Mouse (Mus musculus): ENCODE measurements around the gene Pcgf6.

Pcgf6 gene

DNA sequence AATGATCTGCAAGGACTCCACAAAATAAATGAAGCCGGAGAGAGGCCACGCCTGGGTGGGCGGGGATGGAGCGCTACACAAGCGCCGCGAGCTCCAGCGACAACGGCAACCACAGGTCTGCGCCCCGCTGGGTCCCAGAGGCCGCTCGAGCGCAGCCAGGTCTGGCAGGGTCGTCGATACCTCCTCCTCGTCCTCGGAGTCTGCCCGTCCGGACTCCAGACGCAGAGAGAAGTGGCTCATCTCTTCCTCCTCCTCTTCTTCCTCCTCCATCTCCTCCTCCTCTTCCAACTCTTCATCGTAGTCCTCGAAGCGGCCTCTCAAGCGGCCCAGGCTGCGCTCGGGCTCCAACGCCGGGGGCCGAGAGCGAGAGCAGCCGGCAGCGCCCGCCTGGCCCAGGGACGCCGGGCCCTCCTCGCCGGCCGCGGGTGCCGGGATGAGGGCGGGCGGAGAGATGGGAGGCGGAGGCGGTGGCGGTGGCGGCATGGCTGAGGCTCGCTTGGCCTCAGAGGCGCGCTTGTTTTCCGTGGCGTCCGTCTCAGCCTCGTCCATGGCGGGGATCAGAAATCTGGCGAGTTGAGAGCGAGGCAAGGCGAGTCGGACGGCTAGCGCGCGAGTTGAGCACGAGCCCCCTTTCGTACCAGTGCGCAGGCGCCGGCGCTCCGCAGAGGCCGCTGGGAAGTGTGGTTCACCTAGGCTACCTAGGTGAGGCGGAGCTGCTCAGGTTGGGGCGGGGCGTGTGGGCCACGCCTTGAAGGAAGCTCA, at the start of gene Pcgf6:
Gene Pcgf6, minus strand, starts transcription at position 636 of the 762 bp plus-strand sequence.
- DNase-seq: peak; percentile 88

DNA sequence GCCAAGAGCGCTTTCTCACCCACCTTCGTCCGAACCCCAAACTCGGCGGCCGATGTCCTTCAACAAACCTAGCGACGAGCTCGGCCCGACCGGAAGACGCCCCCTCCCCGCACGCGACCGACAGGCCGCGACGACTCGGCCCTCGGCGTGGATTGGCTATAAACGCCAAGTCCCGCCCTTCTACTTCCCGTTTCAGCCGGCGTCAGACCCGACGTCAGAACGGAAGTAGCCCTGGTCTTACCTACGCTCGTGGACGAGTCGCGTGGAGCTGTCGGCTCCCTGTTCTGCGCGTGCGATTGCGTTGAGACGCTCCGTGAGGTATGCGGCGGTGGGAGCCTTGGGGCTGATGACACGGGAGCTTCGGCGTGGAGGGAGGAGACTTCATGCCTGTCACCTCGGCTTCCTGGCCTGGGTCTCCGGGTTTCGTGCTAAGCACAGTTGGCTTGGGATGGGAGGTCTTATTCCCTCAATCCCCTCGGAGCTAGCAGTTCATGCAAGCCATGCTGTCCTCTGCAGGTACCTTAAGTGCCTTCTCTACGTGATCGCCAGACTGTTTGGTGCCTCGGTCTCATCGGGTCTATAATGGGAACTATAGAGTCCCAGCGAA, 39.9 kb upstream of the Pcgf6 start, which contains the start of the genes Usmg5 and Pdcd11:
Gene Usmg5, minus strand, starts transcription at position 98 of the 607 bp plus-strand sequence.
Gene Pdcd11, plus strand, starts transcription at position 219 of the 607 bp plus-strand sequence.
- peak; percentile 96 for DNase-seq

DNA sequence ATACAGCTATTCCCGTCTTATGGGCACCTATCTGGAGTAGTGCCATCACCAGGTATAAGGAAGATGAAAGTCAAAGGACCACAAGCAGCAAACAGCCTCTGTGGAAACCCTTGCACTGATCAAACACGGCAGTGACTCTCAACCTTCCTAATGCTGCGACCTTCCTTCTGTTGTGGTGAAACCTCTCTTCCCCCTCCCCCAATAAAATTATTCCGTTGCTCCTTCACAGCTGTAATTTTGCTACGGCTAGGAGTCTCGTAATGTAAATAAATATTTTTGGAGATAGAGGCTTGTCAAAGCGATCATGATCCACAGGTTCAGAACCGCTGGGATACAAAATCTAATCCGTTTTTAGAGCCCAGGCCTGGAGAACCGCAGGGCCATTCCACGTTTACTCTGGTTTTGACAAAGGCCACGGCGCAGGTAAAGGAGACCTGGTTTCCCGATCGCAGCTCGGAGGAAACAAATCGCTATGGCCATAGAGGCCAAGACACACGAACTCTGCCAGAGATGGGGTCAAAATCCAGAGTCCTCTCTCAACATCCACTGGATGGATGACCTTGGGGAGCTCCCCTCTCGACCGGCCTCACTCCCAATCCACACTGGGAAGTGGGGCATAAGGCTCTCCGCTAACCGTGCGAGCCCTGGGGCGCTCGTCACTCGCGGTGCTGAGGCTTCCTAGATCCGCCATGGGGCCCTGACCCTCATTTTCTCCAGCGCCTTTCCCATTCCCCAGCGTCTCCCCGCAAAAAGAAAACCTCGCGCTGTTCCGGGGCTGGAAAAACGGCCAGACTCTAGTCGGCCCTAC, 39.2 kb upstream of the Pcgf6 start:
- no peak for DNase-seq

DNA sequence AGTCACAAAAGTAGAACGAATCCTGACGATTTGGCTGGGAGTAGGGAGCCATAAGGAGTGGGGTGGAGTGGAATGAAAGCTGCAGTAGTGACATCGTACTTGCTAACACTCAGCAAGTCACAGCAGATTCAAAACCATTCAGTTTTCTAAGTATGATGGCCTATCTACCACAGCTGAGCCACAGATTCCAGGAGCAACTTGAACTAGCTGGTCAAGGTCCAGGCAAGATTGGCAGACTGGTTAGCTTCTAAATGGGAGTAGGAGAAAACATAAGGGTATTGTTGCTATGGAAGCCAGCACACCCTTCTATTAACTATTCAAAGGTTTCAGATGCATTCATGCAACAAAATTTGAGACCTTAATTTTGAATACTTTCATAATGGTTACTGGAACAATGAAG, 37.5 kb upstream of the Pcgf6 start:
- DNase-seq: no peak

DNA sequence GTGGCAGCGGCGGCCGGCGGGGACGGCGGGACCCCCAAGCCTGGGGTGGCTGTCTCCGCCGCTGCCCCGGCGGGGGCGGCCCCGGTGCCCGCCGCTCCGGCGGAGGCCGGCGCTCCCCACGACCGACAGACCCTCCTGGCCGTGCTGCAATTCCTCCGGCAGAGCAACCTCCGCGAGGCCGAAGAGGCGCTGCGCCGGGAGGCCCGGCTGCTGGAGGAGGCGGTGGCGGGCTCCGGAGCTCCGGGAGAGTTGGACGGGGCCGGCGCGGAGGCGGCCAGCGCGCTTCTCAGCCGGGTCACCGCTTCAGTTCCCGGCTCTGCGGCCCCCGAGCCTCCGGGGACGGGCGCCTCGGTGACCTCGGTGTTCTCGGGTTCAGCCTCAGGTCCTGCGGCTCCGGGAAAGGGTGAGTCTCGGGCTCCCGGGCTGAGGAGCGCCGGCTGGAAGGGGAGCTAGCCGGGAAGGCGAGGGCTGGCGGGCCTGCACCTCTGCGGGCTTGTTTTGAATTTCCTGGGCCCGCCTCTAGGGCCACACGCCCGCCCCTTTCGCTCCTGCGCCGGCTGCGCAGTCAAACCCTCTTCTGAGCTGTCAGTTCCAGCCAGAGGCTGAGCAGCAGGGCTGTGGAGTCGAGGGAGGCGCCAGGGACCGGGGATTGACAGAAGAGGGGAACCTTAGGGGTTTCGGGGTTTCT, 17.4 kb upstream of the Pcgf6 start:
- peak; percentile 75 for DNase-seq

DNA sequence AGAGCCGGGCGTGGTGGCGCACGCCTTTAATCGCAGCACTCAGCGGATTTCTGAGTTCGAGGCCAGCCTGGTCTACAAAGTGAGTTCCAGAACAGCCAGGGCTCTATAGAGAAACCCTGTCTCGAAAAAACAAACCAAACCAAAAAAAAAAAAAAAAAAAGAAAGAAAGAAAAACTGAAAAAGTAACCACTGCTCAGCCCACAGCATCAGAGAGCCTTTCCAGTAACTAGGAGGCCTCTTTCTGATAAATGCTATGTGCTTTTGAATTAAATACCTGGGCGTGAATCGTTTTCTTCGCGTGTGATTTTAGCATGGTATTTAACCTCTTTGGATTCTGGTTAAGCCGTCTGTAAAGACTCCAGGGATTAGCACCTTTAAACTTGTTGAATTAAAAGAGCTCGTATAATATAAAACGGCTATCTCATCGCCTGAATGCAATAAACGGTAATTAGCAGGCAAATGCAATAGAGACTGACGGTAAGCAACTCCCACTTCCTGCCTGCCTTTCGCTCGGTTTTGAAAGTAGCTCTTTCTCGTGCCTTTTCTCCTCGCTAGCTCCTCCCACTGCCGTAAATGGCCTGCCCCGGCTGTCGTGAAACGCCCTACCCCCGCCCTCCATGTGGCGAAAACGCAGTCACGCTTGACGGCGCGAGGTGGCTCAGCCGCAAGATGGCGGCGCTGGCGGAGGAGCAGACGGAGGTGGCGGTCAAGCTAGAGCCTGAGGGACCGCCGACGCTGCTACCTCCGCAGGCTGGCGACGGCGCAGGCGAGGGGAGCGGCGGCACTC, 16.6 kb upstream of the Pcgf6 start, which contains the start of gene Taf5:
Gene Taf5, plus strand, starts transcription at position 651 of the 787 bp plus-strand sequence.
- DNase-seq: peak; percentile 96

DNA sequence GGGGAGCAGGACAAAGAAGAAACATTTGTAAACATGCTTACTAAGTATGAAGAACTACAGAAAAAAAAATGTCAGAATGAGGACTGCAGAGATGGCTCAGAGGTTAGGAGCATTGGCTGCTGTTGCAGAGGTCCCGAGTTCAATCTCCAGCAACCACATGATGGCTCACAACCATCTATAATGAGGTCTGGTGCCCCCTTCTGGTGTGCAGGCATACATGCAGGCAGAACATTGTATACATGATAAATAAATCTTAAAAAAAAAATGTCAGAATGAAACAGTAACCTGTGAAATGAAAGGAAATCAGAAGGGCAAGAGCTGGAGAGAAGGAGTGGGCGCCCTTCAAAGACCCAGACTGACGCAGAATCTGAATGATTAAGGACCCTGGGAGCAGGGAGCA, 15.2 kb upstream of the Pcgf6 start:
- no peak for DNase-seq

DNA sequence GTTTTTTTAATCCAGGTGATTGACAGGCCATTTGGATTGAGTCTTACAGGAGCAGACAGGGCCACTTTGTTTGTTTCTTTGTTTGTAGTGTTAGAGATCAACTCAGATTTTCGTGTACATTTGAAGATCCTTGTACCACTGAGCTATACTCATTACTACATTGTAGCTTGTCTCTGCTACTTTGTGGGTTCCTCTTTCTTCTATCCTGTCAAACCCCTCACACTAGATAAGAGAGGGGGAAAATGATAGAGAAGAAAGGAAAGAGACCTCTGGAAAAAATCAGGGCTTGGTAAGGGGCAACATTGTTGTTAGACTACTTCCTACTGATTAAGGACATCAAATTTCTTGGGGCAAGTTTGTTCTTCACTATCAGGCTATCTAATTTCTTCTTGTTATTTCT, 7.0 kb upstream of the Pcgf6 start:
- DNase-seq: no peak

DNA sequence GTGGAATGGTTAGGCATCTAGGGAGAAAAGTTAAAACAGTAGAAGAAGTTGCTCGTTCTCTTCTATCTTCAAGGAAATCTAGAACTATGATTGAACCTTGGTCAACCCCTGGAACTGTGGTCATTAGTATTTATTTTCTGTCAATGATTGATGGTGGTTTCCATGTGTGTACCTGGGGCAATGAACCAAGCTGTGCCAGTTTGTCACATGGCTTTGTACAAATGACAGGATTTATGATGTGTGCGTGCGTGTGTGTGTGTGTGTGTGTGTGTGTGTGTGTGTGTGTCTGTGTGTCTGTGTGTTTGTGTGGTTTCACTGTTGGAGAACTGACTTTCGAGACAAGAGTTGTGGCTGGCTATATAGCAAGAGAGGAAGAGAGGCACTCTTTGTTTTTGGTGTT, 2.8 kb upstream of the Pcgf6 start:
- no peak for DNase-seq

DNA sequence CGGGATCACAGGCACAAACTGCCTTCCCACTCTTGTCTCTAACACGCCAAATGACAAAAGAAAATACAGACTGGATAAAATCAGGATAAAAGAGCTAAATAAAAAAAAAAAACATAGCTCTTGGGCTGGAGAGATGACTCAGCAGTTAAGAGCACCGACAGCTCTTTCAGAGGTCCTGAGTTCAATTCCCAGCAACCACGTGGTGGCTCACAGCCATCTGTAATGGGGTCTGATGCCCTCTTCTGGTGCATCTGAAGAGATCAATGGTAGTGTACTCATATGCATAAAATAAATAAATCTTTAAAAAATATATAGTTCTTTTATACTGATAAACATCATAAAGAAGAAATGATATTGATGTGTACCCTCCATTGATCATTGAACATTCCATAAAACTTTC, 2.2 kb upstream of the Pcgf6 start:
- DNase-seq: no peak

DNA sequence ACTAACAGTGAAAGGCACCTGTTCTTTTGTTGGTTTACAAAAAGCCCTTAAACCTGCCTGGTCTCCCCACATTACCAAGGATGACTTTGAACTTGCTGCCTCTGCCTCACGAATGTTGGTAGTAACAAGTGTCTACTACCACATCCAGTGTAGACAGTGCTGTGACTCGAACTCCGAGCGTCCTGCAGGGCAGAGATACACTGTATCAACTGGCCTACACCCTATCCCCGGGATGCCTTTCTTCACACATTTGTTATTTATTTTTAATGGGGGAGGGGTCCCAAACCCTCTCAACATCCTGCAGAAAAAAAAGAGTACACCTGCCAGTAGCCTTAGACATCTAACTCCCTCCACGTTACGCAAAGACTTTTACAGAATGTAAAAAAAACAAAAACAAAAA, 866 bp downstream of the Pcgf6 start:
- no peak for DNase-seq

DNA sequence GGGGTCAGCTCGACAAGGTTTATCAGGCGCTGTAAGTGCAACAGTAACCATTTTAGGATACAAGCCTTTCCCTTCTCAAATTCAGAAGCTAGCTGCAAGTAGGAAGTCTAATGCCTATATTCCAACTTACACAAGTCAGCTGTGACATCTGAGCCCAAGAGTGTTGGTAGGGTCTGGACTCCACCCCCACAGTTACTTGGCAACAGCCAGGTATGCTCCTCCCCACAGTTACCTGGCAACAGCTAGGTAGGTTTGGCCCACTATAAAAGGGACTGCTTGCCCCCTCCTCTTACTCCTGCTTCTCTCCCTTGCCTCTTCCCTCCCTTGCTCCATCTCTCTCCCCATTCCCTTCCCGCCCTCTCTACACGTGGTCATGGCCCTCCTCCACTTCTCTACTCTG, 1.6 kb downstream of the Pcgf6 start:
- DNase-seq: no peak

DNA sequence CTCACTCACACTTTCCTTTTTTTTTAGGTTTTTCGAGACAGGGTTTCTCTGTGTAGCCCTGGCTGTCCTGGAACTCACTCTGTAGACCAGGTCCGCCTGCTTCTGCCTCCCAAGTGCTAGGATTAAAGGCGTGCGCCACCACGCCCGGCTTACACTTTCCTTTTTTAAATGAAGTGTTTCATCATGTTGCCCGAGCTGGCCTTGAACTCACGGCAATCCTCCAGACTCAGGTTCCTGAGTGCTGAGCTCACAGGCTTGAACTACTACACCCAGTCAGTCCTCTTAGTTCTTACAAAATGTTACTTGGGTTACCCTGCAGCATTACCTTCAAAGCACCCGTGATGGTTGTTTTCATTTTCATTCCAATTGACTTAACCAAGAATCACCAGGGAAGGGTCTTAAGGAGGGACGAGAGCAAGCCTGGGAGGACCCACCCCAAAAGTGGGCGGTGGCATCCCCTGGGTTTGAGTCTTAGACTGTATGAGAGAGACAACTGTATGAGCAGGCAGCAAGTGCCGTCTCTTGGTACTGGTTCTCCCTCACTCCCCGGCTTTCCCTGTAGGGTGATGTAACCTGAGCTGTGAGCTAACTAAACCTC, 3.4 kb downstream of the Pcgf6 start:
- no peak for DNase-seq

DNA sequence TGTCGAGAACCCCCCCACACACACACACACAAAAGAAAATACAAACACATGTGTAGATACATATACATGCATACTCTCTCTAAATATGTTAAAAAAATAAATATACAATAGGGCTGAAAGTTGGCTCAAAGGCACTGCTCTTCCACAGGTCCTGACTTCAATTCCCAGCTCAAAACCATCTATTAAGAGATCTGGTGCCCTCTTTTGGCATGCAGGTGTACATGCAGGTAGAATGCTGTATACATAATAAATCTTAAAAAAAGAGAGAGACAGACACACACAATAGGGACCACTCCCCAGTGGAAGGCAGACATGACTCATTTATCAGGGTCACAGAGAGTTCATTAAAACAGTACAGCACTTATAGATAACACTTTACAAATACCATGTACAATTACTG, 4.4 kb downstream of the Pcgf6 start:
- DNase-seq: no peak

DNA sequence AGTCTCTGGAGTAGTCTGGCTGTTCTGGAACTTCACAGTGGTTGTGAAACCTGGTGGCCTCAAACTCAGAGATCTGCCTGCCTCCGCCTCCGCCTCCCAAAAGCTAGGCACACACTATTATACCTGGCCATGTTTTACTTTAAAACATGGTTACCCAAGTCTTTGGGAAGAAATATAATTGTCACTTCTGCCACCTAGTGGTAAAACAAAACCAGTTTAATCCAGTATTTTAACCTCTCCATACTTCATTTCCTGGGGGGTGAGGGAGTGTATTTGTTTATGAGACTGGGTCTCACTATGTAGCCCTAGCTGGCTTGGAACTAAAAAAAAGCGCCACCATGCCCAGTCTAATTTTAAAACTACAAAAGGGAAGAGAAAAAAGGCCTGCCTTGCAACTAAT, 7.1 kb downstream of the Pcgf6 start:
- no peak for DNase-seq

DNA sequence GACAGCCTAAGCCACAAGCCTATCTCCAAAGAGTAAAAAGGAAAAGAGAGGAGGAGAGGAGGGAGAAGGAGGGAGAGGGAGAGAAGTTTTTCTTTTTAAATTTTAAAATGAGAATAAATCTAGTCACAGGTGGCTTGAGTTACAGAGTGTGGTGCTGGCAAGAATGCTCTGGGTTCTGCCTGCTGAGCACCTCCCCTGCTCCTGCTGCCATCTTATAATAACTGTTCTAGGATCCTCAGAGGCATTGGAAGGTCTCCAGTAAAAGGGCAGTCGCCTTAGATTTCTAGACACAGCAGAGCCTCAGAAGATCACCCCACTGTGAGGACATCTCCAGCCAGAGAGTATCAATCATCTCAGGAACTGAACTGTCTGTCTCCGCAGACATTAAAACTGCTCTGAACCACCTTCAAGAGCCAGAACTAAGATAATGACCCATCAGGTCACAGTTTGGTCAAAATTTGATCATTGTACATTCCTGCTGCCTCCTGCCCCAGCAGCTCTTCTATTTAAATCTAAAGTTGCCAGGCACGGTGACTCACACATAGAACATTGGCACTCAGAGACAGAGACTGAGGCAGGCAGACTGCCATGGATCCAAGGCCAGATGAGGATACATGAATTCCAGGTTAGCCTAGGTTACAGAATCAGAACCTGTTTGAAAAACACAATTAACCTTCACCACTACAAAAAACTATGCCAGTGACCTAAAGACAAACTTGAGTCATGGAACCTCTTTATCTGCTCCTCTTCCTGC, 9.8 kb downstream of the Pcgf6 start:
- no peak for DNase-seq

DNA sequence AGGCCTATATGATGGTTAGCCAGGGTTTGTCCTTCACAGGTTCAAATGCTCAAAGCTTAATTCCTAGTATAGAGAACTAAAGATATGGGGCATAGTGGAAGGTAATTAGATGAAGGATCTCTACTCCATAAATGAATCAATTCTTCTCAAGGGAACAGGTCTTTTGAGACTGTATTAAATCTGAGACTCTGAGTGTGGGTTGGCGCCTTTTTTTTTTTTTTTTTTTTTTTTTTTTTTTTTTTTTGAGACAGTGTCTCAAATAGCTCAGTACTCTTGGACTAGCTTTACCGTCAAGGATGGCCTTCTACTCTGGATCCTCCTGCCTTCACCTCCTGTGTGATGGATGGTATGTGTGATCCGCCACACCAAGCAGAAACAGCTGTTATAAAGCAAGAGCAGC, 14.1 kb downstream of the Pcgf6 start:
- no peak for DNase-seq

DNA sequence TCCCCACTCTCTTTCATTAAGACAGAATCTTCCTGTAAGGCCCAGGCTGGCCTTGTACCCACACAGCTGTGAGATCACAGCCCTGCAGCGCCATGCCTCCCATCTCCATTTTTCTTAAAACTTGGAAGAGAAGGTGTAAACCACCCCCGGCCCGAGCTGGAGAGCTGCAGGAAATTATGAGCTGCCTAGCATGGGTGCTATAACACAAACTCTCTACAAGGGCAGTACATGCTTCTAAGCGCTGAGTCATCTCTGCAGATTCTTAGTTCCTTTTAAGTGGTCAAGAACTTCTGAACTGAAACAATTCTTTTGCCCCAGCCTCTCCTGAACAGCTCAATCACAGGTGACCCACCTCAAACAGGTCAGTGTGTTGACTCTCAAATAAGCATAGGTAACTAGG, 15.8 kb downstream of the Pcgf6 start:
- no peak for DNase-seq

DNA sequence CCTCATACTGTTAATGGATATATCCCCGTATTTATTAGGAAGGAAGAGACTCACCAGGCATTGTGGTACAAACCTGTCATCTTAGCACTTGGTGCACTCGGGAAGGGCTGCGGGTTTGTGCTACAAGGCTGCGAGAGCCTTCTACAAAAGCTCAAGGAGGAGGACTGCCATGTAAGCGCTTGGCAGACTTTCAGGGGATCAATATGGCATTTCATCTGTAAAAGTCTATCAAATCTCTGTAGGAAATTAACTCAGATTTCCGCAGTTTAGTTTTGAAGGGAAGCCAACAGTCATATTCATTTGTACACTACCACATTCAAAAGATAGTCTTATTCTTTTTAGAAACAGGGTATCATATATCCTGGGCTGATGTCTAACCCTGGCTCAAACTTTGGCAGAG, 18.9 kb downstream of the Pcgf6 start:
- no peak for DNase-seq

DNA sequence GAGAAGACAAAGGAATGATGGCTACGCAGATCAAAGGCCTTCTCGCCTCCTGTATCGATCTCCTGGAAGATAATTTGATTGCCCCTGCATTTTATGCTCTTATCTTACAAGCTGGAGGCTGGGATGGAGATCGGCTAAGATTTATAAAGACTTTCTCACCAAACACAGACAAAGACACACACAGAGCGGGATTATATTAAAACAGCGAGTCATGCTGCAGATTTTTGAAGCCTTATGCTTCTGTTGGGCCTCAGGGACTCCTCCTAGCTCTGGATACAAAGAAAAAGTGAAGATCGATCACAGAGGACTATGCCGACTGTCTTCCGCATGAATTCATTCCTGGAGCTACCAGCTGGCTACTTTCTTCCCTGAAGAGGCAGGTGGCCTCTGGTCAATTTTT, 20.9 kb downstream of the Pcgf6 start:
- no peak for DNase-seq

DNA sequence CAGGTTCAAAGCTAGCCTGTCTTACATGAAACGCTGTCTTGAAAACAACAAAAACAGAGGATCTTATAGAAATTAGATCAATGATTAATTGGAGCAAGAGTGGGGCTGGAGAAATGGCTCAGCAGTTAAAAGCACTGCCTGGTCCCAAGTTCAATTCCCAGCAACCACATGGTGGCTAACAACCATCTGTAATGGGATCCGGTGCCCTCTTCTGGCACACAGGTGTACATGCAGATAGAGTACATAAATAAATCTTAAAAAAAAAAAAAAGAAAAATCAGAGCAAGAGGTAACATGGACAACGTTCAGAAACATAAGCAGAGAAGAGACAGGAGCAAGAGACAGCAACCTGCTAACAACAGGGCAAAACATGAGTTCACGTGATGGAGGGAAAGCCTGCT, 24.2 kb downstream of the Pcgf6 start:
- DNase-seq: no peak
